Mouse (Mus musculus) adrenal gland, adult 8-10 months (tissue): ENCODE results near the gene Rita1. TPM values are rescaled to one million over a fixed set of nuclear protein-coding genes. Genes with fewer than 3 reads are reported as not detected.

Source experiments
- DNase-seq: peaks from one replicate; pipeline ENCODE4 v3.0.0; 2022
- total RNA-seq, 4 experiments: library from RNA; stranded (reverse); gene quantifications; 2 replicates each; pipeline ENCODE4 v1.2.4; 2022

The Rita1 gene
- total RNA-seq, 4 experiments from 2014 or later: 17.0 to 30.2 (median 22.3) TPM

GRCm38 (mm10) chr5:120627515-120628300 lies 15.3 kb upstream of the Rita1 start:
- no peak for DNase-seq

GRCm38 (mm10) chr5:120626399-120626798 lies 14.0 kb upstream of the Rita1 start:
- no peak for DNase-seq

- DNase-seq: no peak
These were observed 12.0 kb upstream of the Rita1 start for GRCm38 (mm10) chr5:120624427-120624826.

- DNase-seq: no peak
These were observed 9.9 kb upstream of the Rita1 start for GRCm38 (mm10) chr5:120622198-120622851.

GRCm38 (mm10) chr5:120621846-120622197 lies 9.4 kb upstream of the Rita1 start:
- no peak for DNase-seq

GRCm38 (mm10) chr5:120621078-120621765 lies 8.8 kb upstream of the Rita1 start:
- DNase-seq: no peak

- no peak for DNase-seq
These were observed 8.1 kb upstream of the Rita1 start for GRCm38 (mm10) chr5:120620375-120621077.

GRCm38 (mm10) chr5:120619201-120619600 lies 6.8 kb upstream of the Rita1 start:
- no peak for DNase-seq

GRCm38 (mm10) chr5:120618778-120619177 lies 6.4 kb upstream of the Rita1 start:
- DNase-seq: no peak

GRCm38 (mm10) chr5:120615903-120616302 lies 3.5 kb upstream of the Rita1 start:
- DNase-seq: no peak

- DNase-seq: peak; percentile 100
These were observed 624 bp upstream of the Rita1 start for GRCm38 (mm10) chr5:120612822-120613604.

GRCm38 (mm10) chr5:120611416-120611815 lies 973 bp downstream of the Rita1 start:
- DNase-seq: no peak

GRCm38 (mm10) chr5:120610906-120611305 lies 1.5 kb downstream of the Rita1 start:
- DNase-seq: no peak

GRCm38 (mm10) chr5:120609246-120609775 lies 3.1 kb downstream of the Rita1 start:
- DNase-seq: no peak

GRCm38 (mm10) chr5:120607335-120607734 lies 5.1 kb downstream of the Rita1 start:
- DNase-seq: no peak

GRCm38 (mm10) chr5:120606590-120607200 lies 5.7 kb downstream of the Rita1 start:
- no peak for DNase-seq

- peak; percentile 80 for DNase-seq
These were observed 6.7 kb downstream of the Rita1 start for GRCm38 (mm10) chr5:120605688-120606087.

- DNase-seq: no peak
These were observed 7.1 kb downstream of the Rita1 start for GRCm38 (mm10) chr5:120605241-120605661.

GRCm38 (mm10) chr5:120604839-120605238 lies 7.5 kb downstream of the Rita1 start:
- DNase-seq: no peak

- DNase-seq: no peak
These were observed 8.9 kb downstream of the Rita1 start for GRCm38 (mm10) chr5:120603515-120603914.

- DNase-seq: no peak
These were observed 10.2 kb downstream of the Rita1 start for GRCm38 (mm10) chr5:120602210-120602609.
